Mouse (Mus musculus): ENCODE measurements around the gene Olfr295.

The Olfr295 gene

GRCm38 (mm10) chr7:86583562-86583961 lies at the start of gene Olfr295:
Gene Olfr295, plus strand, starts transcription at chr7:86583862.
- no peak for DNase-seq (ENCODE audit: low read depth, low spot score)

- no peak for DNase-seq (ENCODE audit: low read depth, low spot score)
Observed at GRCm38 (mm10) chr7:86616543-86616942, 32.9 kb downstream of the Olfr295 start, which contains the start of gene Olfr294. Gene Olfr294, minus strand, starts transcription at chr7:86616643.
